Mouse (Mus musculus) CD4-positive, CD25-positive, alpha-beta regulatory T cell, adult 2 months (primary cell): ENCODE data around the gene Spata18.

Experiments used
- DNase-seq: peaks from one replicate; pipeline ENCODE4 v3.0.0-alpha.2; 2012; ENCODE audit warnings: low read depth, low spot score

The Spata18 gene

DNA sequence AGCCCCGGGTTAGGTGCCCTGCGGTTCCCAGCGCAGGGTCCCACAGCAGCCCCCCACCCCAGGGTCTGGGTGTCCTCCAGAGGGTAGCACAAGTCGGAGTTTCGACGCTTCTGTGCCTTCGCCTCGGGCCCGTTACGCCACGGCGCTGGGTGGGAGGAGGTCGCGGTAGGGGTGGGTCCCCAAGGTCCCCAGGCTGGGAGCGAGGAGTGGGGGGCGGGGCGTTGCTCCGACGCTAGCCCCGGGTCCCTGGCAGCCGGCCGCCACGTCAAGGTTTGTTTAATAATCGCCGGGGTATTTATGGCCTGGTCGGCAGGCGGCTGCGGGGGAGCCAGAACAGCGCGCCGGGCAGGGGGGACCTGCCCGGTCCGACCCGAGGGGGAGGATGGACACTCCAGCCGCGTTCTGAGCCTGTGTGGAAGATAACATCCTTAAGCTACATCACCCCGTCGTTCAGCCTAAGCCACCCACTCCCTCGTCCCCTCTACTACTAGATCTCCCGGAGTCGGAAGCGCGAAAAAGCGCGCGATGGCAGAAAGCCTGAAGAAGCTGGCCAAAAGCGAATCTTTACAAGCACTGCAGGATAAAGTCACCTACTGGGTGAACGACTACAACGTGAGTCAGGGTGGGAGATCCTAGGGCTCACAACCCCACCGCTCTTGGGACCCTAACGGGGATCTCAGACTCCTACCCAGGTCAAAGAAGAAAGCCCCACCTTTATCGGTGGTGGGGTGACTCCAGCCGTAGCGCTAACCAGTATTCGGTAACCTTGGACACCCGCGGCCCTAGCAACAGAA lies at the start of gene Spata18:
Gene Spata18, plus strand, starts transcription at position 319 of the 794 bp plus-strand sequence.
- DNase-seq, result peak; percentile 41

DNA sequence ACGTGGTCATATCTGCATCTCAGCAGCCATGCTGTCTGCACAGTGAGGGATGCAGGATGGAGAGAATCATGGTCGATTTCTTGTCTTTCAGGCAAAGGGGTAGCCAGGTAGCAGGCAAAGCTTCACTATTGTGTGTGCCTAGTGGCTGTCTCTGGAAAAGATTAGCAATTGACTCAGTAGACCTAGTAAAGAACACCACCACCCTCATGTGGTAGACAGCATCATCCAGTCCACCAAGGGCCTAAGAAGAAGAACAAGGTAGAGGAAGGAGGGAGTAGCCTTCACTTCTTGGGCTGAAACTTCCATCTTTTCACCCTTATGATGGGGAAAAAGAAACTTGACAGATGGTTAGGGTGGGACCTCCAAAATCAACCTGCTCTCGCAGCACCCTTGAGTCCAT lies 48.3 kb upstream of the Spata18 start:
- peak; percentile 25 for DNase-seq

DNA sequence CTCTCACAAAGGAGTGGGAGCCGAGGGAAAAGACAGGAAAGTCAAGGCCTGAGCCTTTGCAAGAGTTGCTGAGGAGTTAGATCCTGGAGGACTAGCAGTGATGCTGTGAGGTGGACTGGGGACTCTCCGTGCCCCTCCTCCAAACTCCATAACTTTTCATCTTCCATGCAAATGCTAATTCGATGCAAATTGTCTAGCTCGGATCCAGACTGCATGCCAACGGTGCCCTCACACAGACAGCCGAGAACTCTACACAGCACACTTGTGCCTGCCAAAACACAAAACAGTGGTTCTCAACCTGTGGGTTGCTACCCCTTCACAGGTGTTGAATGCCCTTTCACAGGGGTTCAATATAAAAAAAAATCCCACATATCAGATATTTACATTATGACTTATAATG lies 46.6 kb upstream of the Spata18 start:
- no peak for DNase-seq

- no peak for DNase-seq
These were observed 46.2 kb upstream of the Spata18 start for GRCm38 (mm10) chr5:73604964-73605363.

GRCm38 (mm10) chr5:73611071-73611470 lies 40.1 kb upstream of the Spata18 start:
- no peak for DNase-seq

GRCm38 (mm10) chr5:73613296-73613695 lies 37.9 kb upstream of the Spata18 start:
- DNase-seq, result no peak

DNA sequence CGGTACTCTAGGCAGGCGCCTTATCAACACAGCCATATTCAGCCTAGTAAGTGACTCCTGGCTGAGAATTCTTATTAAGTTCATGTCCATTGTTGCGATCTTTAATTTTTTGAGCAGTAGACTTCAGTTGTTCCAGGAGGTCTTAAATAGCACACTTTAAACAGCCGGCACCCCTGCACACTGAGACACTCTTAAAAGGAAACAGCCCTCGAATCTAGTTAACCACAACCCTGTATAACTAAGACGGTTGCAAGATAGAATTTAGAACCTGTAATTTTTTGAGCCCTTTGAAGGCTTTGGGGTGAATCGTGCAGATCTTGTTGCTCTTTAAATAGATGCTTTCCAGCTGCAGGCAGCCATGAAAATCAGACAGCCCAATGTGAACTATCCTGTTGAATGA lies 36.0 kb upstream of the Spata18 start:
- no peak for DNase-seq

DNA sequence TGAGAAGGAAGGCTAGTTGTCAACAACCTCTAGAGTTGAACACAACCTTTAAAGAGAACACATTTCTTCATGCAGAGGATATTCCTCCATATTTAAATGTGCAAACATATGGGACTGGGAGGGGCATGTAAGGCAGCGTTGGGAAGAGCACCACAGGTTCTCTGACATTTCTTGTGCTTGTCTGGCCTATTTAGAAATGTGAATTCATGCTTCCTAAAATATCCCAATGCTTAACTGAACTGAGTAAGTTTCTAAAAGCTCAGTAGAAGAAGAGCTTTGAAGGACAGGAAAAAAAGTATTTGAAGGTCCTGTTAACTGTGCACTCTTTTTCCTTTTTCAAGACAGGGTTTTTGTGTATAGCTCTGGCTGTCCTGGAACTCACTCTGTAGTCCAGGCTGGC lies 32.2 kb upstream of the Spata18 start:
- DNase-seq, result no peak

GRCm38 (mm10) chr5:73625505-73625904 lies 25.7 kb upstream of the Spata18 start:
- no peak for DNase-seq

- no peak for DNase-seq
These were observed 24.3 kb upstream of the Spata18 start for GRCm38 (mm10) chr5:73626842-73627241.

GRCm38 (mm10) chr5:73627559-73627958 lies 23.6 kb upstream of the Spata18 start:
- DNase-seq, result no peak

DNA sequence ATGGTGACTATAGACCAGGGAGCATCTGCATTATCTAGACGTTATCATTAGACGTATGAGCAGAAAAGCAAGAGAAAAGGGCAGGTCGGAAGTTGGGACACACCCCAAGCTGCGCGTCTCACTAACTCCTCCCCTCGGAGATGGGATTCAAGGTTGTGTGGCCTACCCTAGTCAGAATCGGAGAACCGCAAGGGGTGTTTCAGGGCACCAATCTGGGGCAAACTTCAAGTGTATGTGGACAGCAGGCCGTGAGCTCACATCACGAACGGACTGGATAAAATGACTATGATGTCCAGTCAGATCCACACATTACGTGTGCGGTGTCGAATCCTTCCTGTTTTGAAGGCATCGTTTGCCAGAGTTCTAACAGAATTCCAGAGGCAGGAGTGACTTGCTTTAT lies 23.2 kb upstream of the Spata18 start:
- DNase-seq, result no peak

DNA sequence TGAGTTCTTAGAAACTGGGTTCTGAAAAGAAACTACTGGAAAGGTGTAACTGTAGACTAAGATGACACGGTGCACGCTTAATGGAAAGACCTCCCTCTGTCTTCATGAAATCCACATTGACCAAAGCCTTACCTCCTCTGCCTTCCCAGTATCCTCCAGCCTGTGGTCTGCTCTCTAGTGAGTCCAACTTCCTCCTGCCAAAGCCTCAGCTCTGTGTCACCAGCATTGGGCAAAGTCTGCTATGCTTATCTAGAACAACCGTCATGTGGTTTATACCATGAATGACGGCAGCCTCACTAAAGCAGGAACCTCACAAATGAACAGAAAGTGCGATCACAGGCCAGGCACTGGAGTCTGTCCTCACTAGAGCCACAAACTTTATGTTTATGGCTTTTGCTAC lies 21.0 kb upstream of the Spata18 start:
- peak; percentile 62 for DNase-seq

- DNase-seq, result no peak
These were observed 20.1 kb upstream of the Spata18 start for GRCm38 (mm10) chr5:73631001-73631558.

- no peak for DNase-seq
These were observed 18.9 kb upstream of the Spata18 start, which contains the start of gene Lrrc66 for GRCm38 (mm10) chr5:73632291-73632690. Gene Lrrc66 (minus strand): TSS chr5:73632526.

- DNase-seq, result peak; percentile 81
These were observed 18.0 kb upstream of the Spata18 start for GRCm38 (mm10) chr5:73633141-73633540.

DNA sequence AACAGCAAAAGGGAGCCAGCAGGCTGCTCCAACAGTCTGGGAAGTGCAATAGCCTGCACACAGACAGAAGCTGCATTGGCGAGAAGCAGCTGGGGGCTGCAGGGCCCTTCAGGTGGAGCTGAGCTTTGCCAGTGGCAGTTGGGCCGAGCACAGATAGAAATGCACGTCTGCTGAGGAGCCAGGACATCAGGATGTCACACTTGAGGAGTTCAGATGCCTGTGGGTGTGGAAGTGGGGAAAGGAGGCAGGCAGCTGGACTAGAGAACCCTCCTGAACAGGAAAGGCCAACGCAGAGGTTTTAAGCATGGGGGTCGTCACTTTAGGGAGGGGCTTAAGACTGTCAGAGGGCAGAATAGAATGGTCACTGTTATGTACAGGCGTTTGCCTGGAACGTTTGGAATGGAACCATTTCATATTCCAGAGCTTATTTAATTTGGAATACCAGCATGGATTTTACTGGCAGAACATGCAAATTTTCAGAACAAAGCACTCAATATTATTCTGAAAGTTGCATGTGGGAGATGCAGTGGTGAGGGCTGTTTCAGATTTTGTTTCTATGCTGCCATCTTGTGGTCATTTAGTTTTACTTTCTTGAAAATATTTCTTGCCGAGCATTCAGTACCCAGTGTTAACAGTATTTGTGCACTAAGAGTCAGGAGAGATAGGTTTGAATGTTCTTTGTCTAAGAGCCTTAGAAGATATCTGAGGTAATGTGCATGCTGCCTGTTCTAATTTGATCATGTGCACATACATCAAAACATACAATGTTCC lies 13.7 kb upstream of the Spata18 start:
- peak; percentile 68 for DNase-seq

DNA sequence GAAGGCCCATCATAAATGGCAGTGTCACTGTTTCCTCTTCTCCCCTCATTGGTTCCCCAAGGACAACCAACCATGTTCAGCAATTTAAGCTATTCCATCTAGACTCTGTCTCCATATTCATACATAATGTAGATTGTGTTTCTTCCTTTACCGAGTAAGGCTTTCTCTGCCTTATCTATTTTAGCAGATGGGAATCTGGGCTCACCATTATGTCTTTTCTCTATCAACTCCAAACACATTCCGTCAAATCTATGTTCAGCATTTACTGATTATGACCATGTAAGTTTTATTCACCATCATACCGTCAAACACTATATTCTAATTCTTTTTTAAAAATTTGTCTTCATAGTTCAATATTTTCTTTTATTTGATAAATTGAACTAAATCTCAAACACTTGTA lies 10.1 kb upstream of the Spata18 start:
- DNase-seq, result no peak

DNA sequence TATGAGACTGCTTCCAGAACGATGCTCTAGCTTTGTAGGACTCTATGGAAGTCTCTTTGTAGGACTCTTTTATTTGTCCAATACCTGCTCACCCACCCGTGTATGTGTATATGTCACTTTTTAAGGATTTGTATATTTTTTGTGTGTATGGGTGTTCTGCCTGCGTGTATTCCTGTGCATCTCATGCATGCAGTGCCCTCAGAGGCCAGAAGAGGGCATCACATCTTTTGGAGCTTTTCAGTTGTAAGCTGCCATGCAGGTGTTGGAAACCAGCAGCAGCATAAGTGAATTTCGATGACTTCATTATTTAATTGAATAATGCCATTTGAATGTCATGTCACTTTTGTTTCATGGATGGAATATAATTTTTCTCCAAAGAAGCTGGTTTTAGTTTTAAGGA lies 9.1 kb upstream of the Spata18 start:
- peak; percentile 68 for DNase-seq

DNA sequence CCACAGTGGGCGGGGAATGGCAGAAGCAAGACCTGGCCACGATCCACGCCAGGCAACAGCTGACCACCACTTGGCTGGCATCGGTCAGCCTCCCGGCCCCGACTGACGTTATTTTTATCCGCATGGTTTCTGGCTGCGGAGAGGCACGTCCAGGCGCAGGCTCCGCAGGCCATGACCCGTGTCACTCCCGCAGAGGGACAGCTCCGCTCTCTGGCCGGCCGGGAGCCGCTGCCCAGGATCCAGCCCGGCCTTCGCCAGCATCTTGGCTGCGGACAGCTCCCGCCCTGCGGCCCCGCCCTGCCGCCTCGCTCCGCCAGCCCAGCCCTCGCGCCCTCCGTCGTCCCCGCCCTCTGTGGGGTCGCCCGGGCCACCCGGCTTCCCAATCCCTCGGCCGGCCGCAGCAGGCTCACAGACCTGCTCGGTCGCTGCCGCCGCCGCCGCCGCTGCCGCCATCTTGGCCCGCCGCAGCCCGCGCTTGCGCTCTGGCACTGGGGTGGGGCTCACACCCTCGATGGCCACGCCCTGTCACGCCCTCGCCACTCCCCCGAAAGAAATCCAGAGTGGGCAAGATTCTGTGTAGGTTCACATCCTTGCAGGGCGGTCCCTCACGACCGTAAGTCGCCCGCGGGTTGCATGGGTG lies 3.8 kb upstream of the Spata18 start, which contains the start of gene Sgcb:
Gene Sgcb, minus strand, starts transcription at position 530 of the 640 bp plus-strand sequence.
- DNase-seq, result peak; percentile 90

DNA sequence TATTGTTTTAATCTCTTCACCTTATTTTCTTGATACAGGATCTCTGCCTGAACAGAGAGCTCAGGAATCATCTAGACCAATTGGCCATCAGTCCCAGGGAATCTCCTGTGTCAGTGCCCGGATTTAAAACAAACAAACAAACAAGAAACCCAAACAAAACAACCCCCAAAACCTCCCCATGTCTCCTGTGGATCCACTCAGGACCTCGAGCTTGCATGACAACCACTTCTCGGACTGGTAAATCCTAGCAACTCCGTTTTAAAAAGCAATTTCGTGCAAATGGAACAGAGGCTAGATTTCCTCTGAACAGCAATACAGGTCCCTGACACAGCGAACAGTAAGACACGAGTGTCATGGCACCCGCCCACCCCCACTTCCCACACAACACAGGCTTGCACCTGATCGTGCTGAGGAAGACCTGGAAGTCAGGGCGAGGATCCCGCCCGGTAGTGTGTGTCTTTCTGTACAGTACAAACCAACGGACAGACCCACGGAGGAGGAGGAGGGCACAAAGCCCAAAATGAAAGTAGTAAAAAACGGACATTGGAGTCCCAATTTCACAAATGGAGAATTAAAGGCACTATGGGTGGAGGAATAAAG lies 714 bp upstream of the Spata18 start:
- DNase-seq, result peak; percentile 51

- no peak for DNase-seq
These were observed 649 bp downstream of the Spata18 start for GRCm38 (mm10) chr5:73651855-73652201.
